Mouse (Mus musculus): Measurements from ENCODE around the gene Foxn3. TPM values are rescaled to one million over a fixed set of nuclear protein-coding genes. Genes with fewer than 3 reads are reported as not detected.
A peak's percentile ranks its signal among the peaks of the same experiment; 100 is the strongest.

The Foxn3 gene
- polyA plus RNA-seq, 1 experiment from 2014 or later, result 94.3 TPM

DNA sequence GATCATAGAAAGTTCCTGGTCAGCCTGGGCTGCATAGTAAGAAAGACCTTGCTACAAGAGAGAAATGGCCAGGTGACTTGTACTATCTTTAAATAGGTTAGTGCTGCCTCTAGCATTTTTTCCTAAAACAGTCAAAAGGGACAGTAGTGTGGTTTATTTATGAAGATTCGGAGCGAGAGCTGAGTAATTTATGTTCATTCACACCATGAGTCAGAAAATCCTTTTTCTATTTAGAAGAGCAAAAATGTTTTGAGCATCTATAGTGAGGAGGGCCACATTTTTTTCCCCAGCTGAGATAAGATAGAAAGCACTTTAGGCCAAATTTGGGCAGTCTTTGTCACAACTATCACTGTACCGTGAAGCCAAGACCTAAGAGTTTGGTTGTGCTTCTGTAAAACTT lies 24.0 kb upstream of the Foxn3 start:
- no peaks in the 10 kb centered on the region for H3K36me3 ChIP-seq (ENCODE audit: insufficient read depth, low read length)
- no peak for ATAC-seq
- no peaks in the 10 kb centered on the region for H3K27me3 ChIP-seq (replicated peaks; ENCODE audit: insufficient read depth, low read length)
- no peaks in the 10 kb centered on the region for H3K9me3 ChIP-seq (ENCODE audit: low read length)
- no peaks in the 10 kb centered on the region for H3K4me1 ChIP-seq (ENCODE audit: insufficient read depth, low read depth, low read length)
- no peak overlapping the region for H3K4me2 ChIP-seq (replicated peaks; ENCODE audit: low read depth, low read length)
- DNase-seq (ENCODE audit: low spot score), result no peak
- no peak overlapping the region for H3K4me3 ChIP-seq (ENCODE audit: low read depth, low read length)
- H3K27ac ChIP-seq (ENCODE audit: low read length), result no peak overlapping the region
- no peak overlapping the region for H3K9ac ChIP-seq (replicated peaks; ENCODE audit: low read depth)
- WGBS, result 79% methylated on average over 3 of the region's 3 CpGs
- TF ChIP-seq EP300 (IDR thresholded peaks at IDR 0.05) (no peak), CTCF (IDR thresholded peaks at IDR 0.05) (no peak)

DNA sequence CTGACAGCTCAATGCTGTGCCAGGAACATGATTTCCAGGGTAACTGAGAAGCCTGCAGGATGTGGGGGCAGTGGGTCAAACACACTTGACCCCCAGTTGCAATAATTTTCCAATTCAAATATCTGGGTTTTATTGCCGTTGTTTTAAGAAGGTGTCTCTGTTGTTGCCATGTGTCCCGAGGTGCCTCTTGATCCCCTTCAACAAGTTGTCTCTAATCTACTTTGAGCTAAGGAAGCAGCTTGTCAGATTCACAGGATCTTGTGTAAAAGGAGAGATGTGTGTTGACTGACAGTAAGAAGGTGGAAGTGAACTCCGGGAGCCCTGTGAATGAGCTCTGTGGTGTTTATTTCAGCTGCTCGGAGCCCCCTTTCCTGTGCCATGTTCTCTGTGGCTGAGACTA lies 16.6 kb upstream of the Foxn3 start:
- Histone ChIP-seq H3K27ac (ENCODE audit: low read length) (no peak overlapping the region), H3K4me2 (replicated peaks; ENCODE audit: low read depth, low read length) (no peak overlapping the region), H3K4me1 (ENCODE audit: insufficient read depth, low read depth, low read length) (no peaks in the 10 kb centered on the region), H3K27me3 (replicated peaks; ENCODE audit: insufficient read depth, low read length) (no peaks in the 10 kb centered on the region), H3K9ac (replicated peaks; ENCODE audit: low read depth) (no peak overlapping the region), H3K9me3 (ENCODE audit: low read length) (no peaks in the 10 kb centered on the region), H3K36me3 (ENCODE audit: insufficient read depth, low read length) (no peaks in the 10 kb centered on the region), H3K4me3 (ENCODE audit: low read depth, low read length) (no peak overlapping the region)
- no peak for ATAC-seq
- 35% methylated on average over 4 of the region's 4 CpGs for WGBS
- TF ChIP-seq EP300 (IDR thresholded peaks at IDR 0.05) (no peak), CTCF (IDR thresholded peaks at IDR 0.05) (no peak)
- no peak for DNase-seq (ENCODE audit: low spot score)

DNA sequence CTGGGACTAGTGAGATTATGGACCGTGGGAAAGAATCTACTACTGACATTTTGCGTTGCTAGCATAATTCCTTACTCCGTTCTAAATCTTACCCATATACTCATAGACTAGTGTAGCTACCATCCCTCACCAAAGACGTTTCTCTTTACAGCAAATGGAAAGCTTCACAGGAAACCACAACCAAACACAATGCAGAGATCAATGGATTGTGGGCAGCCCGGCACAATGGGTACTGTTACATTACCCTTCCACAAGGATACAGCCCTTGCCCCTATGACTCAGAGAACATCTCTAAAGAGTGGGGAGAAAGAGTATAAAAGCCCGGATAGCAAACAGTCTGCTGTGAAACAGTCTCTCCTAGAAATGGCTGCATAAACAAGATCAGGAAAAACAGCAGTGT lies 13.3 kb upstream of the Foxn3 start:
- H3K4me3 ChIP-seq (ENCODE audit: low read depth, low read length), result no peak overlapping the region
- H3K27me3 ChIP-seq (replicated peaks; ENCODE audit: insufficient read depth, low read length), result no peaks in the 10 kb centered on the region
- H3K9ac ChIP-seq (replicated peaks; ENCODE audit: low read depth), result no peak overlapping the region
- WGBS, result 71% methylated on average over 6 of the region's 6 CpGs
- no peak for TF ChIP-seq EP300 (IDR thresholded peaks at IDR 0.05)
- no peaks in the 10 kb centered on the region for H3K36me3 ChIP-seq (ENCODE audit: insufficient read depth, low read length)
- no peaks in the 10 kb centered on the region for H3K9me3 ChIP-seq (ENCODE audit: low read length)
- ATAC-seq (no peak), DNase-seq (ENCODE audit: low spot score) (no peak)
- H3K27ac ChIP-seq (ENCODE audit: low read length), result no peak overlapping the region
- H3K4me1 ChIP-seq (ENCODE audit: insufficient read depth, low read depth, low read length), result peaks cover 5% of the 10 kb centered on the region; the same call in 1 of the 2 replicates
- H3K4me2 ChIP-seq (replicated peaks; ENCODE audit: low read depth, low read length), result no peak overlapping the region

DNA sequence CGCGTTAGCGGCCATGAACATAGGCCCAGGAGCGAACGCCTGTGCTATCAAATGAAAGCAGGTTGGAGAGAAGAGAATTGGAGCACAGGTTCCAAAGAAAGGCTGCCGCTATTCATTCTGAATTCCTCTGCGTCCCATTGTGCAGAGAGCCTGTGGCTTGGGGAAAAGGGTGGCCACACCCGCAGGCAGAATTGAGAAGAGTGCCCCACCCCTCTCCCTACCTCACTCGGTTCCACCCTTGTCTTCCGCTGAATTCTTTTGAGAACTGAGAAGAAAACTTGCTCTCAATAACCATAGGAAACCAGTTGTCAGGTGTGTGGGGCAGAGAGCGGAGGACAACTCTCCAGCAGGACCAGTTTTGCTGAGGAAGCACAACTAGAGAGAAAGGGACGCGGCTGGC lies 10.9 kb upstream of the Foxn3 start:
- Histone ChIP-seq H3K36me3 (ENCODE audit: insufficient read depth, low read length) (no peaks in the 10 kb centered on the region), H3K27ac (ENCODE audit: low read length) (no peak overlapping the region), H3K9me3 (ENCODE audit: low read length) (no peaks in the 10 kb centered on the region), H3K4me1 (ENCODE audit: insufficient read depth, low read depth, low read length) (peaks cover 5% of the 10 kb centered on the region; the same call in 1 of the 2 replicates), H3K4me3 (ENCODE audit: low read depth, low read length) (no peak overlapping the region), H3K9ac (replicated peaks; ENCODE audit: low read depth) (no peak overlapping the region), H3K27me3 (replicated peaks; ENCODE audit: insufficient read depth, low read length) (no peaks in the 10 kb centered on the region), H3K4me2 (replicated peaks; ENCODE audit: low read depth, low read length) (0 out of 2 replicates have a peak overlapping the region, but pooled peaks have one; percentile 11)
- ATAC-seq (no peak), DNase-seq (ENCODE audit: low spot score) (peak; percentile 11)
- TF ChIP-seq CTCF (IDR thresholded peaks at IDR 0.05) (no peak), EP300 (IDR thresholded peaks at IDR 0.05) (no peak)
- 47% methylated on average over 13 of the region's 13 CpGs for WGBS

DNA sequence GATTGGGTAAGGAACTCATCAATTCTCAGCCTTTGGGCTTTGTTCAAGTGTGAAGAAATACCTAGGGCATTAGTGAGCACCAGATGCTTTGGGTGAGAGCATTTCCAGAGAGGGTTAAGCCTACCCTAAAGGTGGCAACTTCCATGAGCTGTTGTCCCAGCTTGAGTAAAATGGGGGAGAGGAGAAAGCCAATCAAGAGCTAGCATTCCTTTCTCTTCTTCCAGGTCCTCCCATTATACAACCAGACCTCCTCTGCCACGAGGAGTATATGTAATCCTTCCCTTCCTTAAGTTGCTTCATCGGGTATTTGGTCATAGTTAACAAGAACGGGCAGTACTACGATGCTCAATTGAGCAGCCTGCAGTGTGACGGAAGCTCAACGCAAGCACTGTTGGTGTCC lies 9.7 kb upstream of the Foxn3 start:
- Histone ChIP-seq H3K9ac (replicated peaks; ENCODE audit: low read depth) (no peak overlapping the region), H3K27me3 (replicated peaks; ENCODE audit: insufficient read depth, low read length) (no peaks in the 10 kb centered on the region), H3K4me2 (replicated peaks; ENCODE audit: low read depth, low read length) (no peak overlapping the region), H3K36me3 (ENCODE audit: insufficient read depth, low read length) (no peaks in the 10 kb centered on the region), H3K4me3 (ENCODE audit: low read depth, low read length) (no peak overlapping the region), H3K9me3 (ENCODE audit: low read length) (no peaks in the 10 kb centered on the region), H3K4me1 (ENCODE audit: insufficient read depth, low read depth, low read length) (peaks cover 5% of the 10 kb centered on the region; the same call in 1 of the 2 replicates), H3K27ac (ENCODE audit: low read length) (no peak overlapping the region)
- ATAC-seq, result no peak
- TF ChIP-seq CTCF (IDR thresholded peaks at IDR 0.05), result no peak
- TF ChIP-seq EP300 (IDR thresholded peaks at IDR 0.05), result no peak
- no peak for DNase-seq (ENCODE audit: low spot score)
- WGBS, result 87% methylated on average over 6 of the region's 6 CpGs

DNA sequence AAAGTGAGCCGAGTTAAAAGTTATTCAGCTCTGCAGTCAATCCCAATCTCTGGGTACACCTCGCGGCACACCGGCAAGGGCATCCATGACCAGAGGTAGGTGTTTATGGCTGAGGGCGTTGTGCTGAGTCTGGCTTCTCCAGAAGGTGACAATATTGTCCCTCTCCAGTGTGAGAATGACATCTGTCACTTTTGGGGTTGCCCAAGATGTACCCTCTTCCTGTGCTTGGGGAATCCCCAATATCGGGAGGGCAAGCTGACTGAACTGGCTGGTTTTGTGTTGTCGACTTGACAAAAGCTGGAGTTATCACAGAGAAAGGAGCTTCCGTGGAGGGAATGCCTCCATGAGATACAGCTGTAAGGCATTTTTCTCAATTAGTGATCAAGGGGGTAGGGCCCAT lies 8.6 kb upstream of the Foxn3 start:
- H3K4me2 ChIP-seq (replicated peaks; ENCODE audit: low read depth, low read length), result no peak overlapping the region
- 94% methylated on average over 8 of the region's 8 CpGs for WGBS
- H3K36me3 ChIP-seq (ENCODE audit: insufficient read depth, low read length), result no peaks in the 10 kb centered on the region
- no peak overlapping the region for H3K27ac ChIP-seq (ENCODE audit: low read length)
- H3K4me1 ChIP-seq (ENCODE audit: insufficient read depth, low read depth, low read length), result peaks cover 5% of the 10 kb centered on the region; the same call in 1 of the 2 replicates
- no peaks in the 10 kb centered on the region for H3K27me3 ChIP-seq (replicated peaks; ENCODE audit: insufficient read depth, low read length)
- H3K9ac ChIP-seq (replicated peaks; ENCODE audit: low read depth), result no peak overlapping the region
- TF ChIP-seq CTCF (IDR thresholded peaks at IDR 0.05) (no peak), EP300 (IDR thresholded peaks at IDR 0.05) (no peak)
- no peaks in the 10 kb centered on the region for H3K9me3 ChIP-seq (ENCODE audit: low read length)
- H3K4me3 ChIP-seq (ENCODE audit: low read depth, low read length), result no peak overlapping the region
- no peak for ATAC-seq
- no peak for DNase-seq (ENCODE audit: low spot score)
